Mouse (Mus musculus) spleen, postnatal 4 days (tissue): ENCODE measurements around the gene Ssh3.
"Not testable (repeated sequence)": the region's sequence is repeated elsewhere in the genome, so short reads cannot be mapped to it uniquely, and the experiment has no call there.

ENCODE experiments used
- DNase-seq, 2 experiments: peaks; one replicate each; pipeline ENCODE4 v3.0.0; 2022; ENCODE audit warnings: low spot score in 2 of 2

The Ssh3 gene

GRCm38 (mm10) chr19:4296611-4297010 is 27.6 kb upstream of the Ssh3 start:
- DNase-seq = peak; percentile 12 to 63

- no peak for DNase-seq
These were observed 26.4 kb upstream of the Ssh3 start for GRCm38 (mm10) chr19:4295391-4295790.

- DNase-seq = peak; percentile 79 to 85
These were observed 25.6 kb upstream of the Ssh3 start for GRCm38 (mm10) chr19:4294381-4295097.

- DNase-seq = no peak
These were observed 22.2 kb upstream of the Ssh3 start for GRCm38 (mm10) chr19:4291161-4291560.

- DNase-seq = no peak
These were observed 21.8 kb upstream of the Ssh3 start for GRCm38 (mm10) chr19:4290749-4291148.

GRCm38 (mm10) chr19:4283653-4284052 is 14.7 kb upstream of the Ssh3 start:
- no peak for DNase-seq

GRCm38 (mm10) chr19:4282898-4283553 is 14.0 kb upstream of the Ssh3 start, which contains the start of gene Ankrd13d:
Ankrd13d (minus strand) TSS chr19:4283137.
- DNase-seq = peak; percentile 90 to 96

GRCm38 (mm10) chr19:4280425-4280824 is 11.4 kb upstream of the Ssh3 start:
- no peak for DNase-seq

- DNase-seq = no peak
These were observed 10.5 kb upstream of the Ssh3 start for GRCm38 (mm10) chr19:4279487-4279886.

GRCm38 (mm10) chr19:4270972-4271371 is 2.0 kb upstream of the Ssh3 start:
- DNase-seq = peak in 1 of 2 experiments; percentile 56

- DNase-seq = peak in 1 of 2 experiments; percentile 11
These were observed 1.2 kb upstream of the Ssh3 start for GRCm38 (mm10) chr19:4270187-4270586.

GRCm38 (mm10) chr19:4265956-4266355 is 3.0 kb downstream of the Ssh3 start:
- peak in 1 of 2 experiments; percentile 16 for DNase-seq

GRCm38 (mm10) chr19:4264171-4264780 is 4.7 kb downstream of the Ssh3 start:
- DNase-seq = no peak

- DNase-seq = peak in 1 of 2 experiments; percentile 61
These were observed 5.3 kb downstream of the Ssh3 start for GRCm38 (mm10) chr19:4263702-4264101.

GRCm38 (mm10) chr19:4262756-4263155 is 6.2 kb downstream of the Ssh3 start:
- no peak for DNase-seq

GRCm38 (mm10) chr19:4261038-4261698 is 7.8 kb downstream of the Ssh3 start:
- peak in 1 of 2 experiments; percentile 23 for DNase-seq

- DNase-seq = peak in 1 of 2 experiments; percentile 19
These were observed 11.1 kb downstream of the Ssh3 start for GRCm38 (mm10) chr19:4257897-4258252.

GRCm38 (mm10) chr19:4257216-4257896 is 11.6 kb downstream of the Ssh3 start:
- DNase-seq = peak; percentile 91 to 96

- DNase-seq = no peak
These were observed 13.3 kb downstream of the Ssh3 start for GRCm38 (mm10) chr19:4255583-4256162.

GRCm38 (mm10) chr19:4254230-4254629 is 14.8 kb downstream of the Ssh3 start:
- DNase-seq = no peak

GRCm38 (mm10) chr19:4248683-4249082 is 20.3 kb downstream of the Ssh3 start:
- not testable (repeated sequence) for DNase-seq
